Mouse (Mus musculus) kidney, embryonic 16.5 days (tissue): ENCODE data around the gene Prss34. TPM values are rescaled to one million over a fixed set of nuclear protein-coding genes. Genes with fewer than 3 reads are reported as not detected.
A peak's percentile ranks its signal among the peaks of the same experiment; 100 is the strongest.

ENCODE experiments used
- ATAC-seq: fragments of 200-750 bp; cut with Nextera tagmentation; 2 replicates; pipeline ENCODE4 v1.8.0; 2017; ENCODE audit warnings: moderate TSS enrichment; ENCODE audit not compliant: low FRiP score, low TSS enrichment
- H3K27ac ChIP-seq: fragments of 300-500 bp; sonication (generic); 2 replicates; pipeline ENCODE4 v1.5.1; 2014; ENCODE audit warnings: low read length
- H3K27me3 ChIP-seq: fragments of 300-500 bp; sonication (generic); 2 replicates; pipeline ENCODE4 v1.6.1; 2014; ENCODE audit warnings: low read length, control low read depth, mixed read lengths; ENCODE audit not compliant: insufficient read depth
- H3K36me3 ChIP-seq: fragments of 300-500 bp; sonication (generic); 2 replicates; pipeline ENCODE4 v1.6.1; 2014; ENCODE audit warnings: low read length, control low read depth, mixed read lengths; ENCODE audit not compliant: insufficient read depth
- H3K4me1 ChIP-seq: fragments of 300-500 bp; sonication (generic); 2 replicates; pipeline ENCODE4 v1.6.1; 2014; ENCODE audit warnings: low read length, control low read depth, mixed read lengths; ENCODE audit not compliant: insufficient read depth
- H3K4me2 ChIP-seq: fragments of 300-500 bp; sonication (generic); replicated peaks from 2 replicates; pipeline ENCODE4 v1.6.1; 2014; ENCODE audit warnings: low read depth, low read length
- H3K4me3 ChIP-seq: fragments of 300-500 bp; sonication (generic); 2 replicates; pipeline ENCODE4 v1.5.1; 2014; ENCODE audit warnings: mild to moderate bottlenecking, low read length
- H3K9ac ChIP-seq: fragments of 300-500 bp; sonication (generic); replicated peaks from 2 replicates; pipeline ENCODE4 v1.6.1; 2014; ENCODE audit warnings: low read length
- H3K9me3 ChIP-seq: fragments of 300-500 bp; sonication (generic); 2 replicates; pipeline ENCODE4 v1.6.1; 2016; ENCODE audit warnings: low read length, control low read depth
- WGBS: fragments of 180-500 bp; shearing (Covaris S2); extraction: QIAGEN DNeasy Blood & Tissue Kit; methylation state at CpG from one replicate; pipeline ENCODE4 v1.1.7; 2014; 5-methylcytosine and 5-hydroxymethylcytosine counted together
- polyA plus RNA-seq: library from polyadenylated mRNA; unstranded; fragments of >200 nt; fragmentation: Nextera tagmentation; extraction: Ambion mirVana; gene quantifications from 2 replicates; pipeline ENCODE4 v1.2.1, GENCODE M21; 2015

Gene Prss34
- polyA plus RNA-seq, 1 experiment from 2014 or later = 0.30 TPM

- no peak for ATAC-seq
- peak overlapping the region; percentile 99 for H3K9ac ChIP-seq
- peak overlapping the region; percentile 100 for H3K4me2 ChIP-seq
- no peaks in the 10 kb centered on the region for H3K27me3 ChIP-seq
- peak overlapping the region; percentile 100 for H3K27ac ChIP-seq
- peaks cover 30% of the 10 kb centered on the region for H3K4me1 ChIP-seq
- H3K9me3 ChIP-seq = no peaks in the 10 kb centered on the region
- peak overlapping the region; percentile 100 for H3K4me3 ChIP-seq
- 1% methylated on average over 10 of the region's 10 CpGs for WGBS
- peaks cover 29% of the 10 kb centered on the region for H3K36me3 ChIP-seq
These were observed 25.9 kb upstream of the Prss34 start for GRCm38 (mm10) chr17:25272326-25272725.

GRCm38 (mm10) chr17:25272951-25273705, 25.1 kb upstream of the Prss34 start:
- H3K4me2 ChIP-seq = peak overlapping the region; percentile 100
- peak overlapping the region; percentile 100 for H3K4me3 ChIP-seq
- peak overlapping the region; percentile 100 for H3K27ac ChIP-seq
- peak overlapping the region; percentile 99 for H3K9ac ChIP-seq
- peak; percentile 94 for ATAC-seq
- under 1% methylated on average over 90 of the region's 92 CpGs for WGBS
- H3K27me3 ChIP-seq = no peaks in the 10 kb centered on the region
- peaks cover 30% of the 10 kb centered on the region for H3K4me1 ChIP-seq
- H3K9me3 ChIP-seq = no peaks in the 10 kb centered on the region
- H3K36me3 ChIP-seq = peaks cover 21% of the 10 kb centered on the region

DNA sequence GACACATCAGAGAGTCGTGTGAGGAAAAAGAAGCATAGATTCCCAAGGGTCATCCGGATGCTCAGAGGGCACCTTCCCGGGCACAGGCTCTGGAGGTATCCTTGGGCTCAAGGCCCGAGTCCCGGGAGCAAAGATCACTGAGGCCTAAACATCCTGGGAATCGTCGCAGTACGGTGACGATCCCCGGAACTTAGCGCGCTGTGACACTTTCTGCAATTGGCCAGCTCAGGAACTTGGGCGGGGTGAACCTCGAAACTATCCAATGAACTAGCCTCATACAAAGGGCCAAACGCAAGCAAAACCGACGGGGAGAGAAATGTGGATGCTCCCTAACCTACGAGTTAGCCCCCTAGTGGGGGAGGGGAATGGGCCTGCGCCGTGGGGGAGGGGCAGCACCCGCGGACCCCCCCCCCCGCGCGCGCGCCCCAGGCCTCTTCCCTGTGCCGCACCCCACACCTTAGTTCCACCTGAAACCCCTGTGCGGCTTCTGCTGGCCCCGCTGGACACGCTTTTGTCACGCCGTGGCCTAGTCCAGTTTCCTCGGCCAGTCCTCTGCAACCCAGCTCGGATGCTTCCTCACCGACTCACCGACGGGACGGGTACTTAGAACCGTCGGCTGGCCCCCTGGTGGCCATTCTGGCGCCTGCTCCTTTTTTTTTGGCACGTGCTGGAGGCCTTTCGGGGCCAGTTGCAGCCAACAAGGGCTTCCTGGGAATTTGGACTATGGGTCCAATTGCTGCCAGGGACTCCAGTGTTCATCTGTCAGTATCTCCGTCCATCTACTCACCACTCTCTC, 24.3 kb upstream of the Prss34 start:
- H3K9me3 ChIP-seq = no peaks in the 10 kb centered on the region
- H3K27ac ChIP-seq = peak overlapping the region; percentile 100
- WGBS = 1% methylated on average over 41 of the region's 45 CpGs
- peak; percentile 85 for ATAC-seq
- H3K36me3 ChIP-seq = peaks cover 14% of the 10 kb centered on the region
- peak overlapping the region; percentile 99 for H3K9ac ChIP-seq
- H3K4me1 ChIP-seq = peaks cover 30% of the 10 kb centered on the region
- H3K4me3 ChIP-seq = peak overlapping the region; percentile 100
- H3K4me2 ChIP-seq = peak overlapping the region; percentile 100
- H3K27me3 ChIP-seq = no peaks in the 10 kb centered on the region

- no peaks in the 10 kb centered on the region for H3K9me3 ChIP-seq
- H3K36me3 ChIP-seq = peaks cover 6% of the 10 kb centered on the region; the same call in 1 of the 2 replicates
- no peak for ATAC-seq
- H3K4me3 ChIP-seq = peak within 1 kb of the TSS; percentile 100
- H3K4me1 ChIP-seq = peaks cover 29% of the 10 kb centered on the region
- H3K9ac ChIP-seq = peak within 1 kb of the TSS; percentile 99
- H3K27ac ChIP-seq = peak within 1 kb of the TSS; percentile 100
- WGBS = 80% methylated on average over 9 of the region's 9 CpGs
- H3K4me2 ChIP-seq = peak within 1 kb of the TSS; percentile 100
- H3K27me3 ChIP-seq = no peaks in the 10 kb centered on the region
These were observed 23.4 kb upstream of the Prss34 start, which contains the start of gene Ube2i for GRCm38 (mm10) chr17:25274571-25275346. Gene Ube2i, minus strand, starts transcription at chr17:25274622.

GRCm38 (mm10) chr17:25275833-25276232, 22.4 kb upstream of the Prss34 start:
- no peak overlapping the region for H3K4me2 ChIP-seq
- 94% methylated on average over 3 of the region's 3 CpGs for WGBS
- peaks cover 19% of the 10 kb centered on the region for H3K4me1 ChIP-seq
- 0 out of 2 replicates have a peak, but pooled peaks cover under 1% of the 10 kb centered on the region for H3K36me3 ChIP-seq
- H3K9me3 ChIP-seq = no peaks in the 10 kb centered on the region
- H3K27me3 ChIP-seq = no peaks in the 10 kb centered on the region
- no peak overlapping the region for H3K4me3 ChIP-seq
- no peak overlapping the region for H3K9ac ChIP-seq
- H3K27ac ChIP-seq = no peak overlapping the region
- no peak for ATAC-seq

GRCm38 (mm10) chr17:25282133-25282532, 16.1 kb upstream of the Prss34 start:
- Histone ChIP-seq H3K4me3 (no peak overlapping the region), H3K4me1 (no peaks in the 10 kb centered on the region), H3K27ac (no peak overlapping the region), H3K27me3 (no peaks in the 10 kb centered on the region), H3K9me3 (no peaks in the 10 kb centered on the region; the same call in 1 of the 2 replicates), H3K9ac (no peak overlapping the region), H3K36me3 (no peaks in the 10 kb centered on the region), H3K4me2 (peak overlapping the region; percentile 26; the same call in 1 of the 2 replicates)
- ATAC-seq = no peak
- WGBS = 39% methylated on average over 11 of the region's 11 CpGs

- Histone ChIP-seq H3K27ac (no peak overlapping the region), H3K9ac (no peak overlapping the region), H3K4me1 (no peaks in the 10 kb centered on the region), H3K9me3 (no peaks in the 10 kb centered on the region; the same call in 1 of the 2 replicates), H3K36me3 (no peaks in the 10 kb centered on the region), H3K4me2 (no peak overlapping the region), H3K27me3 (no peaks in the 10 kb centered on the region), H3K4me3 (no peak overlapping the region)
- 25% methylated on average over 3 of the region's 3 CpGs for WGBS
- no peak for ATAC-seq
These were observed 13.2 kb upstream of the Prss34 start for GRCm38 (mm10) chr17:25285033-25285432.

DNA sequence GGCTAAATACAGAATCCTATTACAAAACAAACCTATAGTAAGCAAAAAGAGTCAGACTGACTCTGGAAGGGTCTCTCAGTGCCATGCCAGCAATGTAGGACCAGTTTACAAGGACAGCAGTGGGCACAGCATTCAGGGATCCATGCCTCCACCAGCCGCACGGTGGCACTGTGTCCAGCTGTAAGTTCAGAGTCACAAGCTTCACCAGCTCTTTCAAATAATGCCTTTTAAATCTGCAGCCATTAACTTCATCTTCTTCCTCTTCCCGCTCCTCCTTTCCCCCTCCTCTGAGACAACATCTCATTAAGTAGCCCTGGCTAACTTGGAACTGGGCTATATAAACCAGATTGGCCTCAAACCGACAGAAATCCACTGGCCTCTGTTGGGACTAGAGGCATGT, 9.4 kb upstream of the Prss34 start:
- 15% methylated on average over 4 of the region's 4 CpGs for WGBS
- Histone ChIP-seq H3K9ac (no peak overlapping the region), H3K36me3 (no peaks in the 10 kb centered on the region), H3K27me3 (no peaks in the 10 kb centered on the region), H3K4me3 (no peak overlapping the region), H3K4me1 (no peaks in the 10 kb centered on the region), H3K9me3 (no peaks in the 10 kb centered on the region), H3K4me2 (no peak overlapping the region), H3K27ac (no peak overlapping the region)
- ATAC-seq = no peak

DNA sequence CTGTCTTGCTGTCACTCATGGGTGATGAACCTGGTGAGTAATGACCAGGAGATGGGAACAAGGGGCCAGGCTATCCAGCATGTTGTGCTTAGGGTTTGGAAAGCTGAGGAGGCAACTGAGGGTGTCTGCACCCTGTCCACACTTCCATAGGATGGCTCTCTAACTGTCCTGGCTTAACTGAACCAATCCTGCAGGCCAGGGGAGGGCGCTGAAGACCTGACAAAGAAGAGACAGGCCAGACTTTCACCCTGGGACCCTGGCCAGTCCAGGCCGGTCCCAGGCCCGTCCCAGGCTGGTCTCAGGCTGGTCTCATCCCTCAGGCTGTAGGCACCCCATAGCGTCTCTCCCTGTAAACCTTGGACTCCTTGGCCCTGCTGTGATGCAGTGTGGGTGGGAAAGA, 7.8 kb upstream of the Prss34 start:
- no peak for ATAC-seq
- no peak overlapping the region for H3K9ac ChIP-seq
- no peak overlapping the region for H3K27ac ChIP-seq

More for the DNA sequence above, 7.8 kb upstream of the Prss34 start:
- Histone ChIP-seq H3K4me2 (no peak overlapping the region), H3K36me3 (no peaks in the 10 kb centered on the region), H3K27me3 (no peaks in the 10 kb centered on the region), H3K4me1 (no peaks in the 10 kb centered on the region), H3K4me3 (no peak overlapping the region), H3K9me3 (no peaks in the 10 kb centered on the region)
- WGBS = 42% methylated on average over 4 of the region's 4 CpGs
